Mouse (Mus musculus) brain, embryonic 14.5 days (tissue): ENCODE measurements at regions not wholly inside any gene's neighbourhood (a gene's known extent, or its start where the extent isn't known, plus 50 kb on each side); places are given as distances from the start of the nearest gene placed in this dataset.

ENCODE experiments used
- CTCF ChIP-seq: fragments of 200-500 bp; IDR thresholded peaks from 2 replicates; pipeline ENCODE4 v1.5.1; 2012; ENCODE audit warnings: inconsistent platforms, mild to moderate bottlenecking, moderate library complexity, borderline replicate concordance; ENCODE audit not compliant: insufficient read depth, insufficient read length; ENCODE audit errors: extremely low read depth
- POLR2A ChIP-seq: fragments of 200-500 bp; IDR thresholded peaks from 2 replicates; pipeline ENCODE4 v1.6.1; 2012; ENCODE audit warnings: mild to moderate bottlenecking, inconsistent platforms, borderline replicate concordance; ENCODE audit not compliant: poor library complexity, insufficient read depth, insufficient read length, severe bottlenecking; ENCODE audit errors: extremely low read depth

GRCm38 (mm10) chr8:11091675-11092345 is 83.6 kb upstream of the Irs2 start:
- TF ChIP-seq CTCF (no peak), POLR2A (no peak)
